Comparison of ENCODE assay signal across 25 mouse cellular contexts in the genomic region with DNA sequence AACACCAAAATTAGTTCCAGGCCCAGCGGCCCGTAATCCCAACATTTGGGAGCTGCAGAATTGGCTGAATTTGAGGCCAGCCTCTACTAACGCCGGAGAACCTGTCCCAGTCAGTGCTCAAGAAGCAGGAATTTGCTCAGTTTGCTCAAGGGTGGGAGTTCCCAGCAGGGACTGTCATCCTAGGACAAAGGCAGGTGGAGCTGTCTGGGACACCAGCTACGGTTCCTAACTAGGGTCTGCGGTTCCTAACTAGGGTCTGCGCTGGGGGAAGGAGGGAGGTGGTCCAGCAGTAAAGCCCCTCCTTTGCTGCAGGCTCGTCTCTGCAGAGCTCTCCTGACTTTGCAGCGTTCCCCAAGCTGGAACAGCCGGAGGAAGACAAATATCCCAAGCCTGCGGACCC. TPM values are rescaled to one million over a fixed set of nuclear protein-coding genes. Genes with fewer than 3 reads are reported as not detected.
DNase-seq lines count a peak whose midpoint lies in the region; ATAC-seq and TF ChIP-seq lines count a peak whose summit lies in the region.
"Had no signal": no experiment of that assay in that cellular context is flagged by ENCODE, and none has a peak within 500 bp of the region (broad histone marks: within the 10 kb centered on the region; RNA-seq: fewer than 3 reads in every experiment).

No protein-coding gene starts in this region.

- 86% methylated on average over 11 of the region's 11 CpGs for WGBS in hindbrain, embryonic 12.5 days
- WGBS in hindbrain, embryonic 10.5 days: 80% methylated on average over 11 of the region's 11 CpGs
- WGBS in cerebellum, adult 2 months: 84% methylated on average over 11 of the region's 11 CpGs

- intact Hi-C loops in left cerebral cortex, postnatal 25 days (cut with DNase I): no loop called here

- no peak for TF ChIP-seq CTCF in cerebellum, adult 2 months (IDR thresholded peaks at IDR 0.05; ENCODE audit: borderline replicate concordance, insufficient read depth, low read depth, low read length)

- no peak overlapping the region for H3K4me2 ChIP-seq in hindbrain, embryonic 12.5 days (replicated peaks)
- H3K4me2 ChIP-seq: embryonic facial prominence, embryonic 12.5 days; forebrain, embryonic 13.5 days; forebrain, embryonic 15.5 days had no signal

- 0 out of 2 replicates have a peak overlapping the region, but pooled peaks have one; percentile 8 for H3K9ac ChIP-seq in hindbrain, embryonic 12.5 days
- H3K9ac ChIP-seq: embryonic facial prominence, embryonic 12.5 days; forebrain, embryonic 13.5 days; forebrain, embryonic 15.5 days; forebrain, postnatal 0 days had no signal

- no peak overlapping the region for H3K4me3 ChIP-seq in hindbrain, embryonic 12.5 days
- H3K4me3 ChIP-seq in hindbrain, embryonic 10.5 days: no peak overlapping the region
- no peak overlapping the region for H3K4me3 ChIP-seq in cerebellum, adult 2 months (replicated peaks; ENCODE audit: insufficient read depth, low read depth, low read length)
- H3K4me3 ChIP-seq: embryonic facial prominence, embryonic 10.5 days; embryonic facial prominence, embryonic 12.5 days; forebrain, embryonic 13.5 days; forebrain, embryonic 15.5 days had no signal

- no peaks in the 10 kb centered on the region for H3K27me3 ChIP-seq in hindbrain, embryonic 12.5 days
- 0 out of 2 replicates have a peak, but pooled peaks cover 2% of the 10 kb centered on the region for H3K27me3 ChIP-seq in hindbrain, embryonic 10.5 days (ENCODE audit: insufficient read depth, poor library complexity, severe bottlenecking)
- no peaks in the 10 kb centered on the region for H3K27me3 ChIP-seq in cerebellum, adult 2 months (ENCODE audit: control insufficient read depth, insufficient read depth, low read length)
- H3K27me3 ChIP-seq: CH12.LX; embryonic facial prominence, embryonic 12.5 days; forebrain, embryonic 13.5 days; forebrain, embryonic 15.5 days; Patski had no signal

- no peak overlapping the region for H3K27ac ChIP-seq in hindbrain, embryonic 12.5 days
- no peak overlapping the region for H3K27ac ChIP-seq in hindbrain, embryonic 10.5 days
- no peak overlapping the region for H3K27ac ChIP-seq in cerebellum, adult 2 months (ENCODE audit: insufficient read depth, low read length)
- H3K27ac ChIP-seq: embryonic facial prominence, embryonic 10.5 days; embryonic facial prominence, embryonic 12.5 days; forebrain, embryonic 13.5 days; forebrain, embryonic 15.5 days had no signal

- peaks cover 99% of the 10 kb centered on the region for H3K36me3 ChIP-seq in hindbrain, embryonic 12.5 days
- peaks cover 100% of the 10 kb centered on the region for H3K36me3 ChIP-seq in hindbrain, embryonic 10.5 days

- H3K9me3 ChIP-seq in hindbrain, embryonic 12.5 days (replicated peaks): no peaks in the 10 kb centered on the region
- no peaks in the 10 kb centered on the region for H3K9me3 ChIP-seq in hindbrain, embryonic 10.5 days
- H3K9me3 ChIP-seq: embryonic facial prominence, embryonic 10.5 days; embryonic facial prominence, embryonic 12.5 days; forebrain, embryonic 13.5 days; forebrain, embryonic 15.5 days; G1E had no signal

- no peak for ATAC-seq in hindbrain, embryonic 12.5 days (ENCODE audit: low FRiP score)
- ATAC-seq: activated CD4-positive, CD25-positive, alpha-beta regulatory T cell, adult 4 months; CD4-positive, CD25-positive, alpha-beta regulatory T cell, adult 4 months; forebrain, embryonic 13.5 days; forebrain, embryonic 15.5 days; forebrain, postnatal 0 days; Patski had no signal

- peaks cover 27% of the 10 kb centered on the region for H3K4me1 ChIP-seq in hindbrain, embryonic 12.5 days
- H3K4me1 ChIP-seq in hindbrain, embryonic 10.5 days (replicated peaks): peaks cover 60% of the 10 kb centered on the region
- peaks cover 22% of the 10 kb centered on the region for H3K4me1 ChIP-seq in cerebellum, adult 2 months (ENCODE audit: control insufficient read depth, insufficient read depth, low read length)

- no peak for TF ChIP-seq POLR2A in cerebellum, adult 2 months (IDR thresholded peaks at IDR 0.05; ENCODE audit: borderline replicate concordance, insufficient read depth, low read length)

- DNase-seq in hindbrain, embryonic 10.5 days (ENCODE audit: low spot score): no peak
- peak; percentile 83 for DNase-seq in ES-CJ7 (ENCODE audit: low read depth, low spot score)
- DNase-seq in R1 (ENCODE audit: low read depth, low spot score): peak; percentile 73
- no peak for DNase-seq in cerebellum, adult 2 months
- no peak for DNase-seq in layer of hippocampus, postnatal 10 days (ENCODE audit: low spot score in 2 of 2)
- DNase-seq in left cerebral cortex, postnatal 25 days (ENCODE audit: low spot score in 2 of 2): no peak
- DNase-seq: adrenal gland, adult 2 months; adrenal gland, postnatal 10 days; adrenal gland, postnatal 25 days; B cell, adult 2 months; cerebellum, adult 11 months; cerebellum, adult 9-10 months; cerebellum, postnatal 10 days; cerebellum, postnatal 25 days; forebrain, postnatal 0 days had no signal

RNA-seq across cellular contexts. Expression of gene Mllt6, which starts 9.9 kb away (rescaled TPM):
- 2.9 and 3.5 TPM in 2 replicates for polyA plus RNA-seq in hindbrain, embryonic 12.5 days (2016; fragmentation: Nextera tagmentation; extraction: Ambion mirVana)
- polyA plus RNA-seq in hindbrain, embryonic 10.5 days (2016; fragmentation: Nextera tagmentation; extraction: Ambion mirVana): 2.1 and 2.2 TPM in 2 replicates
- polyA plus RNA-seq in cerebellum, adult 2 months (2012; rRNA removed): 68.4 and 69.3 TPM in 2 replicates
- total RNA-seq in layer of hippocampus, postnatal 10 days (2021): 10 to 100 TPM; 50.5 to 55.5 TPM
- 100 to 1,000 TPM; 105 to 121 TPM for total RNA-seq in left cerebral cortex, postnatal 25 days (2021)

RNA-seq across cellular contexts. Expression of gene Cisd3, which starts 12.5 kb away (rescaled TPM):
- 14.7 and 17.1 TPM in 2 replicates for polyA plus RNA-seq in hindbrain, embryonic 12.5 days (2016; fragmentation: Nextera tagmentation; extraction: Ambion mirVana)
- polyA plus RNA-seq in hindbrain, embryonic 10.5 days (2016; fragmentation: Nextera tagmentation; extraction: Ambion mirVana): 18.3 and 24.0 TPM in 2 replicates
- polyA plus RNA-seq in cerebellum, adult 2 months (2012; rRNA removed): 70.2 and 72.2 TPM in 2 replicates
- 10 to 100 TPM; 34.3 to 40.1 TPM for total RNA-seq in layer of hippocampus, postnatal 10 days (2021)
- total RNA-seq in left cerebral cortex, postnatal 25 days (2021): 10 to 100 TPM; 46.5 to 48.8 TPM

RNA-seq across cellular contexts. Expression of gene Pcgf2, which starts 27.1 kb away (rescaled TPM):
- polyA plus RNA-seq in hindbrain, embryonic 12.5 days (2016; fragmentation: Nextera tagmentation; extraction: Ambion mirVana): 23.3 and 24.7 TPM in 2 replicates
- 15.6 and 17.0 TPM in 2 replicates for polyA plus RNA-seq in hindbrain, embryonic 10.5 days (2016; fragmentation: Nextera tagmentation; extraction: Ambion mirVana)
- 54.3 and 59.5 TPM in 2 replicates for polyA plus RNA-seq in cerebellum, adult 2 months (2012; rRNA removed)
- total RNA-seq in layer of hippocampus, postnatal 10 days (2021): 10 to 100 TPM; 51.0 to 52.0 TPM
- total RNA-seq in left cerebral cortex, postnatal 25 days (2021): 10 to 100 TPM; 30.1 to 30.3 TPM

RNA-seq across cellular contexts. Expression of gene Psmb3, which starts 30.1 kb away (rescaled TPM):
- 375 and 438 TPM in 2 replicates for polyA plus RNA-seq in hindbrain, embryonic 12.5 days (2016; fragmentation: Nextera tagmentation; extraction: Ambion mirVana)
- 642 and 643 TPM in 2 replicates for polyA plus RNA-seq in hindbrain, embryonic 10.5 days (2016; fragmentation: Nextera tagmentation; extraction: Ambion mirVana)
- 291 and 295 TPM in 2 replicates for polyA plus RNA-seq in cerebellum, adult 2 months (2012; rRNA removed)
- 100 to 1,000 TPM; 146 to 170 TPM for total RNA-seq in layer of hippocampus, postnatal 10 days (2021)
- 100 to 1,000 TPM; 119 to 124 TPM for total RNA-seq in left cerebral cortex, postnatal 25 days (2021)

RNA-seq across cellular contexts. Expression of gene Epop, which starts 43.6 kb away (rescaled TPM):
- 11.2 and 11.7 TPM in 2 replicates for polyA plus RNA-seq in hindbrain, embryonic 12.5 days (2016; fragmentation: Nextera tagmentation; extraction: Ambion mirVana)
- 13.4 and 14.3 TPM in 2 replicates for polyA plus RNA-seq in hindbrain, embryonic 10.5 days (2016; fragmentation: Nextera tagmentation; extraction: Ambion mirVana)
- 4.1 and 5.4 TPM in 2 replicates for polyA plus RNA-seq in cerebellum, adult 2 months (2012; rRNA removed)
- total RNA-seq in layer of hippocampus, postnatal 10 days (2021): 1 to 10 TPM; 7.4 to 9.8 TPM
- 10 to 100 TPM; 77.4 to 92.2 TPM for total RNA-seq in left cerebral cortex, postnatal 25 days (2021)

Comparison
In these comparisons a context has a peak if more than half of its experiments do, and no peak if none do; other contexts are left out.
1. DNase-seq: peak in ES-CJ7 (single experiment) and R1 (single experiment); none in hindbrain, embryonic 10.5 days (single experiment), cerebellum, adult 2 months (0 of 2), layer of hippocampus, postnatal 10 days (0 of 2) and left cerebral cortex, postnatal 25 days (0 of 2).
2. RNA of gene Mllt6, which starts 9.9 kb away (polyA plus RNA-seq): 68.4 to 69.3 TPM in cerebellum, adult 2 months; 2.9 to 3.5 TPM in hindbrain, embryonic 12.5 days and 2.1 to 2.2 TPM in hindbrain, embryonic 10.5 days; every median in the first group is over 10 times any median in the second.